Mouse (Mus musculus) spleen, adult 2 months (tissue): ENCODE measurements at regions not wholly inside any gene's neighbourhood (a gene's known extent, or its start where the extent isn't known, plus 50 kb on each side); places are given as distances from the start of the nearest gene placed in this dataset.

Experiments
- DNase-seq, 2 experiments: peaks; one replicate each; pipeline versions ENCODE4 v3.0.0 to v3.0.0-alpha.2; 2012 to 2021; ENCODE audit warnings: low spot score in 2 of 2, low read depth in 1 of 2
- H3K27ac ChIP-seq: fragments of 200-500 bp; 2 replicates; pipeline ENCODE4 v1.5.1; 2012; ENCODE audit warnings: low read length, inconsistent platforms; ENCODE audit not compliant: insufficient read depth
- H3K27me3 ChIP-seq: fragments of 200-500 bp; 2 replicates; pipeline ENCODE4 v1.6.1; 2012; ENCODE audit warnings: mild to moderate bottlenecking, moderate library complexity, low read length, inconsistent platforms; ENCODE audit not compliant: control insufficient read depth, insufficient read depth
- H3K36me3 ChIP-seq: fragments of 200-500 bp; 2 replicates; pipeline ENCODE4 v1.6.1; 2012; ENCODE audit warnings: mild to moderate bottlenecking, low read length, inconsistent platforms; ENCODE audit not compliant: control insufficient read depth, insufficient read depth
- H3K4me1 ChIP-seq: fragments of 200-500 bp; 2 replicates; pipeline ENCODE4 v1.6.1; 2011; ENCODE audit warnings: inconsistent platforms; ENCODE audit not compliant: control insufficient read depth, insufficient read depth, insufficient read length
- H3K4me3 ChIP-seq: fragments of 200-500 bp; 2 replicates; pipeline ENCODE4 v1.5.1; 2011; ENCODE audit warnings: mild to moderate bottlenecking, inconsistent platforms; ENCODE audit not compliant: insufficient read depth, insufficient read length; ENCODE audit errors: extremely low read depth
- CTCF ChIP-seq: fragments of 200-500 bp; IDR thresholded peaks from 2 replicates; pipeline ENCODE4 v1.5.1; 2011; ENCODE audit warnings: mild to moderate bottlenecking, inconsistent platforms; ENCODE audit not compliant: insufficient read depth, insufficient read length, insufficient replicate concordance; ENCODE audit errors: extremely low read depth
- POLR2A ChIP-seq: fragments of 200-500 bp; IDR thresholded peaks from 2 replicates; pipeline ENCODE4 v1.6.1; 2011; ENCODE audit warnings: low read depth, low read length, inconsistent platforms
- WGBS: fragments of 180-500 bp; shearing (Covaris S2); methylation state at CpG from one replicate; pipeline ENCODE4 v1.1.7; 2018; 5-methylcytosine and 5-hydroxymethylcytosine counted together

DNA sequence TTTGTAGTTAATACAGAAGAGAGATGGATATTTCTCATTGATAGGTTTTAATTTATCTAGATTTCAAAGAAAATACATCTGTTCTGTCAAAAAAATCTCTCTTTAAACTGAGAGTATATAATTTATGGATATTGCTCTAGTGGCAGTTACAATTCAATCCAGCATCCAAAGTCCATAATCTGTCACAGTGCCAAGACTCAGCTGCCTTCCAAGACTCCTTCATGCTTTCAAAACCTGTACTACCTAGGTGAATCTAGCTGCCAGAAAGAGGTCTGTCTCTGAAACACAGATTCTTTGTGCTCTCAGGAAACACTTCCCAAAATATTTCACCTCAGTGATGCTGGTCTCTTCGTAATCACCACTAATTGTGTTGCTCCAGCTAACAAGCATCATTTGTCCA lies 844.0 kb upstream of the Sel1l start:
- no peaks in the 10 kb centered on the region for H3K4me1 ChIP-seq
- no peaks in the 10 kb centered on the region for H3K27me3 ChIP-seq
- H3K27ac ChIP-seq, result no peak overlapping the region
- no peak for TF ChIP-seq CTCF
- 91% methylated on average over 1 of the region's 1 CpGs for WGBS
- no peaks in the 10 kb centered on the region for H3K36me3 ChIP-seq
- no peak for DNase-seq
- H3K4me3 ChIP-seq, result no peak overlapping the region

DNA sequence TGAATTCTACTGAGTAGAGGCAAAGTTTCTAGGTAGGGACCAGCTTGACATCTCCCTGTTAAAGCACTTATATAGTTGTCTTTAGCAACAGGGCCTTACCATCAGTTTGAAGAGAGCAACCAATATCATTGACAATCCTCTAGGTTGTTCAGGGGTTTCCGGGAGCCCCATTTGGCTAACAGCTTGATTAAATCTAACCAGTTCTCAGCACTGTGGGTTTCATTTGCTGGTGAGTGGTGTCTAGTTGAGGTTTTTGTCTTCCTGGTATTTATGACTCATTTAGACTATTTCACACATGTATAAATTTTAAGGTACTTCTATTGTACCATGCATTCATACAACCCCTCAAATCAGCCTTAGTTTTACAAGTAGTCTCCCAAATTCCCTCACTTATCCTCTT lies 823.4 kb upstream of the Sel1l start:
- H3K4me3 ChIP-seq, result no peak overlapping the region
- no peaks in the 10 kb centered on the region for H3K4me1 ChIP-seq
- WGBS, result 73% methylated on average over 1 of the region's 1 CpGs
- H3K36me3 ChIP-seq, result no peaks in the 10 kb centered on the region
- no peaks in the 10 kb centered on the region for H3K27me3 ChIP-seq
- no peak for DNase-seq
- TF ChIP-seq POLR2A, result no peak
- TF ChIP-seq CTCF, result no peak
- no peak overlapping the region for H3K27ac ChIP-seq

DNA sequence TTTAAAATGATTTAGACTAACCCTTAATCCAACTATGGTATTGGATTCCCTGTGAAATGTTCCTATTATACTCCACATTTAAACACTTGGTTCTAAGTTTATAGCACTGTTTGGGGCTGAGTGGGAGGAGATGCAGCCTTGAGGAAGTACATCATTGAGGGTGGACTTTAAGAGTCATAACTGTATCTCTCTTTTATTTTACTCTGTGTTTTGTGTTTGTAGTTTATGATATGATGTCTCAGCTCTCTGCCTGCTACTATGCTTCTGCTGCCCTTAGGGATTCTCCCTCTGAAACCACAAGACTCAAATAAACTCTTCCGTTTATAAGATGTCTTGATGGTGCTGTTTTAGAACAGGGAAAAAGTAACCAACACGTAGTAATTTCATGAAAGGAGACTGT lies 797.7 kb upstream of the Sel1l start:
- Histone ChIP-seq H3K36me3 (no peaks in the 10 kb centered on the region), H3K4me1 (no peaks in the 10 kb centered on the region), H3K27me3 (no peaks in the 10 kb centered on the region), H3K4me3 (no peak overlapping the region), H3K27ac (no peak overlapping the region)
- WGBS, result 76% methylated on average over 2 of the region's 2 CpGs
- TF ChIP-seq CTCF (no peak), POLR2A (no peak)
- no peak for DNase-seq

DNA sequence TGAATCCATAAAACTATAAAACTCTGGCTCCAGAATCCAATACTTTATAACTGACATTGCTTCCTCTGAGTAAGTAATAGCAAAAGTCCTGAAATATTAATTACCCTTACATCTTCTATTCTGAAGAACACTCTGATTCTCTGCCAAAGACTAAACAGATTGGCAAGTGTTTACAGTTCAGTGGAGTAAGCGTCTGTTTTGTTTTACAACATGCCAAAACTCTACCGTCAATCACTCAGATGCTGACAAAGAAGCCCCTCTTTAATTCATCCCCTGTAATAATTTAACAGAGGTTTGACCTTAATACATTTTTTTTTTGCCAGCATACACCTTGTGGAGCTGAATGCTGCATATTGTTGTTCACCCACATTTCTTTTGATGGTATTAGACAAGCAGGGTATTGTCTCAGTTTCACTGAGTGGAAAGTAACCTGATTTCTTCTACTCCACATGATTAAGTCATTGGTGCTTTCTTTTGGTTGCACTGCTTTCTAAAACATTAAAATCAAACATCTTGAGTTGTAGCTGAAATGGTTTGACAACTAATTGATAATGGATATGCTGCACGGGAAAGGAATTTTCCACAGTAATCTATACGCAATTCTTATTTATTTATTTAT lies 796.2 kb upstream of the Sel1l start:
- DNase-seq, result no peak
- no peak overlapping the region for H3K4me3 ChIP-seq
- no peaks in the 10 kb centered on the region for H3K27me3 ChIP-seq
- 85% methylated on average over 4 of the region's 4 CpGs for WGBS
- TF ChIP-seq POLR2A (no peak), CTCF (no peak)
- no peaks in the 10 kb centered on the region for H3K4me1 ChIP-seq
- no peaks in the 10 kb centered on the region for H3K36me3 ChIP-seq
- no peak overlapping the region for H3K27ac ChIP-seq

DNA sequence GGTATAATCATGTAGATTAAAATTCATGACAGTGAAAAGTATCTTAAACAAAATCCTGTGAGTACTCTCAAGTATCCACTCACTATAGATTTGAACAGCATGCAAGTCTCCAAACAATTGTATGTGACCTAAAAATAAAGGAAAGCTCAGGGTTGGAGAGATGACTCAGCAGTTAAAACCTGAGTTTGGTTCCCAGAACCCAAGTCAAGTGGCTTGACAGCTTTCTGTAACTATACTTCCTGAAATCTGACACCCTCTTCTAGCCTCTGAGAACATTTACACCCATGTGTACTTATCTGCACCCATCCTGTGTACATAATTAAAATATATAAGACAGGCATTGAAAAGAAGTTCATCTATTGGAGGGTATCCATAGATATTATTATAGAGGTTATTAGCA lies 770.2 kb upstream of the Sel1l start:
- H3K27ac ChIP-seq, result no peak overlapping the region
- TF ChIP-seq CTCF (no peak), POLR2A (no peak)
- H3K36me3 ChIP-seq, result no peaks in the 10 kb centered on the region
- H3K4me1 ChIP-seq, result no peaks in the 10 kb centered on the region
- no peak overlapping the region for H3K4me3 ChIP-seq
- no peaks in the 10 kb centered on the region for H3K27me3 ChIP-seq
- DNase-seq, result no peak

DNA sequence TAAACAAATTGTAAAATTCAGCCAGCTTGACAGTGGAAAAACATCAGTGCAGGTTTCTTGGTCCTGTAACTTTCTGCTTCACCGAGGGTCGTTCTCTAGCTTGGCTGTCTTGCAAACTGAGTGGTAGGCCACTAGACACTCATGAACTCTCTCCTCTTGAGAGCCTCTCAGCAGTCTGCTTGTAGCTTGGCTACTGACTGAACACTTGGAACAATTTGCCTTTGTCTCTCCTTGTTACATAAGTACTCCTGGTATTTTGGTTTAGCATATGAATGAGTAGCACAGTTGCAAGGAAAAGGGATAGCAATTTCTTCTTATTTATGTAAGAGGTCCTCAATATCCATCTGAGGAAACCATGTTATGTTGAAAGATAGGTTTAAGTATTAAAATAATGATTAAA lies 769.6 kb upstream of the Sel1l start:
- TF ChIP-seq POLR2A, result no peak
- TF ChIP-seq CTCF, result no peak
- DNase-seq, result no peak
- no peaks in the 10 kb centered on the region for H3K36me3 ChIP-seq
- H3K27ac ChIP-seq, result no peak overlapping the region
- no peaks in the 10 kb centered on the region for H3K4me1 ChIP-seq
- no peaks in the 10 kb centered on the region for H3K27me3 ChIP-seq
- H3K4me3 ChIP-seq, result no peak overlapping the region
- WGBS, result 78% methylated on average over 2 of the region's 2 CpGs

DNA sequence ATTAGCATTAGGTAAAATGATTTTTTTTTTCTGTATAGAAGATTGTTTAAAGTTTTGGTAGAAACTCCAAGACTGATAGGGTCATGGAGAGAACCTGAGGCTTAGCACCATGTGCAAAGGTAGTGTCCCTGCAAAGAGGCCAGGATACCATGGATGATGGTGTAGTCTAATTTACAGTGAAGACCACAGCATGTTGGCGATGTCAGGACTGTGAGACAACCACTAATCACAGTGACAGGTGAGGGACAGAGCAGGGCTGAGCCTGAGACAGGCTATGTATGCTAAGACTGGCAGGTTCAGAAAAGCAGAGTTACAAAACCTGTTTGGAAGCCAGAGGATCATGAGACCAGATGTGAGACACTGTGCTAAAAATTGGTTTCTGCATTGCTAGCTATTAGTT lies 752.7 kb upstream of the Sel1l start:
- WGBS, result 85% methylated on average over 1 of the region's 1 CpGs
- H3K4me3 ChIP-seq, result no peak overlapping the region
- no peak for TF ChIP-seq CTCF
- no peak for TF ChIP-seq POLR2A

More for the DNA sequence above, 752.7 kb upstream of the Sel1l start:
- H3K27me3 ChIP-seq, result no peaks in the 10 kb centered on the region
- H3K4me1 ChIP-seq, result no peaks in the 10 kb centered on the region
- no peak for DNase-seq
- no peaks in the 10 kb centered on the region for H3K36me3 ChIP-seq
- no peak overlapping the region for H3K27ac ChIP-seq
